Mouse (Mus musculus): Measurements from ENCODE around the gene Tlk2. TPM values are rescaled to one million over a fixed set of nuclear protein-coding genes. Genes with fewer than 3 reads are reported as not detected.

Tlk2 gene
- polyA plus RNA-seq, 1 experiment from 2014 or later: 30.8 TPM

DNA sequence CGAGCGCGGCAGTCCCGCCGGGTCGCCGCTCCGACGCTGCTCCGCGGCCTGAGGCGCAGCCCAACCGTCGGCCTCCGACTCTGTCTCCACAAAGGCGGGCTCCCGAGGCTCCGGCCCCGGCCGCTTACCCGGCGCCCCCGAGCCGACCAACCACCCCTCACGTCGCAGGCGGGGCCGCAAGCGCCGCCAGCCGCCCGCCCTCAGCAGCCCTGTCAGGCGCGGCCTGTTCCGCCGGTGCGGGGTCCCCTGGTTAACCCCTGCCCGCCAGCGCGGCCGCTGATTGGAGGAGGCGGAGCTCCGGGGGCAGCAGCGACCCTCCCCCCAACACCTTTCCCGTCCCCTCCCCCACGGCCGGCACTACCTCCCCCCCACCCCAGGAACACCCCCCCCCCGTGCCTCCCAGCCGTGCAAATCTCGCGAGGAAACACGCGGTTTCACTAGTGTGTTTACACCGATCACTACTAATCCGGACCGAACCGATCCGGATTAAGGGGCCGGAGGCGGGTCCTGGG, 2.6 kb downstream of the Tlk2 start:
- Histone ChIP-seq H3K9me3 (ENCODE audit: control insufficient read depth, low read length) (no peaks in the 10 kb centered on the region), H3K4me3 (ENCODE audit: low read length) (peak overlapping the region; percentile 61), H3K27me3 (ENCODE audit: control insufficient read depth, insufficient read depth, low read length) (no peaks in the 10 kb centered on the region), H3K9ac (ENCODE audit: low read depth, low read length) (peak overlapping the region; percentile 95), H3K4me2 (replicated peaks; ENCODE audit: low read depth, low read length) (peak overlapping the region; percentile 86), H3K36me3 (ENCODE audit: control insufficient read depth, insufficient read depth, low read length) (peaks cover 19% of the 10 kb centered on the region), H3K27ac (ENCODE audit: low read depth, low read length) (peak overlapping the region; percentile 97), H3K4me1 (ENCODE audit: control insufficient read depth, insufficient read depth, low read length) (peaks cover 11% of the 10 kb centered on the region; the same call in 1 of the 2 replicates)
- ATAC-seq (ENCODE audit: low FRiP score, low TSS enrichment): peak; percentile 98
- WGBS: under 1% methylated on average over 54 of the region's 60 CpGs

DNA sequence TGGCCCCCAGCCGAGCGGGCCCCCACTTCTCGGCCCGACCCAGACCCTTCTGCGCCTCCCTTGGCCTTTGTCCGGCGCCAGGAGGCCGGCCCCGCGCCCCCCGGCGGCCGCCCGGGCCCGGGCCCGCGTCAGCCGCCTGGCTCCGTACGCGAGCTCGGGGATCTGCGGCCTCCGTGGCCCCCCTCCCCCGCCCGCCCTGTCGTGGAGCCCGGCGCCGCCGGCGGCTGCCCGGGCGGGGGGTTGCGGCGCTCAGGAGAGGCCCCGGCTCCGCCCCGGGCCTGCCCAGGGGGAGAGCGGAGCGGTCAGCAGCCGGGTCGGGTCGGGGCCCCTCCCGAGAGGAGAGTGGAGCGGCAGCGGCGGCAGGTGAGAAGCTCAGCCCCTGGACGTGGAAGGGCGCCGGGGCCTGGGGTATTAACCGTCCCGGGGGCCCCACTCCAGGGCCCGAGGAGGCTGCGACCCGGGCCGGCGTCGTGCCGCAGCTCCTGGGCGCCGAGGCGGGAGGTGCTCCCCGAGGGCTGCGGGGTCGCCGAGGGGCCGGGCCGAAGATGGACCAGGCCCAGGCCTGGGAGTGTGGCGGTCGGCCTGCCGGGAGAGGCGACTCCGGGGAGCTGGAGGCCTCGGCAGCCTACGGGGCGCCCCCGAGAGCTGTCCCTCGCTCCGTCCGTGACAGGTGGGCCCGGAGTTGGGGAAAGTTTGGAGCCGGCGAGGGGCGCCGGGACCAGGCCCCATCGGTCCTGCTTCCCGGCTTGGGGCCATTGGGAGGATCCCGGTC, 3.3 kb downstream of the Tlk2 start:
- peak overlapping the region; percentile 73 for H3K4me2 ChIP-seq (replicated peaks; ENCODE audit: low read depth, low read length)
- peak overlapping the region; percentile 61 for H3K4me3 ChIP-seq (ENCODE audit: low read length)
- peak; percentile 66 for ATAC-seq (ENCODE audit: low FRiP score, low TSS enrichment)
- peak overlapping the region; percentile 83 for H3K27ac ChIP-seq (ENCODE audit: low read depth, low read length)
- peak overlapping the region; percentile 87 for H3K9ac ChIP-seq (ENCODE audit: low read depth, low read length)
- H3K4me1 ChIP-seq (ENCODE audit: control insufficient read depth, insufficient read depth, low read length): peaks cover 11% of the 10 kb centered on the region; the same call in 1 of the 2 replicates
- WGBS: 6% methylated on average over 55 of the region's 89 CpGs
- peaks cover 19% of the 10 kb centered on the region for H3K36me3 ChIP-seq (ENCODE audit: control insufficient read depth, insufficient read depth, low read length)
- H3K9me3 ChIP-seq (ENCODE audit: control insufficient read depth, low read length): no peaks in the 10 kb centered on the region
- no peaks in the 10 kb centered on the region for H3K27me3 ChIP-seq (ENCODE audit: control insufficient read depth, insufficient read depth, low read length)

DNA sequence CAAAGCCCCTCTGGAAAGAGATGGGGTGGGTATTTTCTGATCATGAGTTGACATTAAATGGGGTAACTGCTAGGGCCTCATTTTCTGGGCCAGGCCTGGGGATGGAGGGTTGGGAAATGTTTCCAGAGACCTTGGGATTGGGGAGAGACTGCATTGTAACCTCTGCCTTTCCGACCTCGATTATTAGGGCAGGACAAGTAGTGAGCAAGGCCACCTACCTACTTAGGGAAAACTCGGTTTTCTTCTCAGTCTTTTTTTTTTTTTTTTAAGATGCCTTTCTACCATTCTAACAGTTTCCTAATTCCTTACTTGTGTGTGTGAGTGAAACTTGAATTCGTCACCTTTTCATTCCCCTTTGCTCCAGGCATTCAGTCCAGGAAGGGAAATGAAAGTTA, 3.9 kb downstream of the Tlk2 start:
- H3K36me3 ChIP-seq (ENCODE audit: control insufficient read depth, insufficient read depth, low read length): peaks cover 19% of the 10 kb centered on the region
- ATAC-seq (ENCODE audit: low FRiP score, low TSS enrichment): no peak

DNA sequence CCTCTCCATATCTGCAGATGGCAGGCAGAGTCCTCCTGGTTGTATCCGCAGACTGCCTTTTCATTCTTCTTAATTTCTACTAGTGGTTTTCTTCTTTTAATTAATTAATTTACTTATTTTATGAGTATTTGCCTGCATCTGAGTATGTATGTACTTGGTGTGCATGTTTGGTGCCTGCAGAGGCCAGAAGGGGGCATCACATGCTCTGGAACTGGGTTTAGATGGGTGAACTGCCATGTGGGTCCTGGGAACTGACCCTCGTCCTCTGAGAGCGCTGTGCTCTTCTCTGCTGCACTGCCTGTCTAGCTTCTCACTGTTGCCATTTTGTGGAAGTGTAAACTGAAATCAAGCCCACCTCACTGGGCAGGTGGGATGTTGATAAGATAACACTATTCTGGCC, 6.1 kb downstream of the Tlk2 start:
- no peak overlapping the region for H3K9ac ChIP-seq (ENCODE audit: low read depth, low read length)
- H3K27me3 ChIP-seq (ENCODE audit: control insufficient read depth, insufficient read depth, low read length): no peaks in the 10 kb centered on the region
- H3K4me3 ChIP-seq (ENCODE audit: low read length): no peak overlapping the region
- H3K36me3 ChIP-seq (ENCODE audit: control insufficient read depth, insufficient read depth, low read length): peaks cover 19% of the 10 kb centered on the region
- H3K27ac ChIP-seq (ENCODE audit: low read depth, low read length): no peak overlapping the region
- no peaks in the 10 kb centered on the region for H3K9me3 ChIP-seq (ENCODE audit: control insufficient read depth, low read length)
- peaks cover 7% of the 10 kb centered on the region; the same call in 1 of the 2 replicates for H3K4me1 ChIP-seq (ENCODE audit: control insufficient read depth, insufficient read depth, low read length)
- no peak for ATAC-seq (ENCODE audit: low FRiP score, low TSS enrichment)
- WGBS: 97% methylated on average over 3 of the region's 3 CpGs
- no peak overlapping the region for H3K4me2 ChIP-seq (replicated peaks; ENCODE audit: low read depth, low read length)

More for the DNA sequence above, 3.9 kb downstream of the Tlk2 start:
- Histone ChIP-seq H3K4me2 (replicated peaks; ENCODE audit: low read depth, low read length) (peak overlapping the region; percentile 73), H3K27me3 (ENCODE audit: control insufficient read depth, insufficient read depth, low read length) (no peaks in the 10 kb centered on the region), H3K4me3 (ENCODE audit: low read length) (peak overlapping the region; percentile 61), H3K4me1 (ENCODE audit: control insufficient read depth, insufficient read depth, low read length) (peaks cover 11% of the 10 kb centered on the region; the same call in 1 of the 2 replicates), H3K9ac (ENCODE audit: low read depth, low read length) (peak overlapping the region; percentile 87), H3K9me3 (ENCODE audit: control insufficient read depth, low read length) (no peaks in the 10 kb centered on the region), H3K27ac (ENCODE audit: low read depth, low read length) (peak overlapping the region; percentile 83)
- 4% methylated on average over 4 of the region's 4 CpGs for WGBS

- Histone ChIP-seq H3K9ac (ENCODE audit: low read depth, low read length) (no peak overlapping the region), H3K4me2 (replicated peaks; ENCODE audit: low read depth, low read length) (no peak overlapping the region), H3K4me3 (ENCODE audit: low read length) (no peak overlapping the region), H3K36me3 (ENCODE audit: control insufficient read depth, insufficient read depth, low read length) (no peaks in the 10 kb centered on the region; the same call in 1 of the 2 replicates), H3K4me1 (ENCODE audit: control insufficient read depth, insufficient read depth, low read length) (no peaks in the 10 kb centered on the region), H3K27ac (ENCODE audit: low read depth, low read length) (no peak overlapping the region), H3K27me3 (ENCODE audit: control insufficient read depth, insufficient read depth, low read length) (no peaks in the 10 kb centered on the region), H3K9me3 (ENCODE audit: control insufficient read depth, low read length) (no peaks in the 10 kb centered on the region)
- WGBS: 99% methylated on average over 3 of the region's 3 CpGs
- ATAC-seq (ENCODE audit: low FRiP score, low TSS enrichment): no peak
Observed at GRCm38 (mm10) chr11:105192186-105192585, 13.6 kb downstream of the Tlk2 start.

DNA sequence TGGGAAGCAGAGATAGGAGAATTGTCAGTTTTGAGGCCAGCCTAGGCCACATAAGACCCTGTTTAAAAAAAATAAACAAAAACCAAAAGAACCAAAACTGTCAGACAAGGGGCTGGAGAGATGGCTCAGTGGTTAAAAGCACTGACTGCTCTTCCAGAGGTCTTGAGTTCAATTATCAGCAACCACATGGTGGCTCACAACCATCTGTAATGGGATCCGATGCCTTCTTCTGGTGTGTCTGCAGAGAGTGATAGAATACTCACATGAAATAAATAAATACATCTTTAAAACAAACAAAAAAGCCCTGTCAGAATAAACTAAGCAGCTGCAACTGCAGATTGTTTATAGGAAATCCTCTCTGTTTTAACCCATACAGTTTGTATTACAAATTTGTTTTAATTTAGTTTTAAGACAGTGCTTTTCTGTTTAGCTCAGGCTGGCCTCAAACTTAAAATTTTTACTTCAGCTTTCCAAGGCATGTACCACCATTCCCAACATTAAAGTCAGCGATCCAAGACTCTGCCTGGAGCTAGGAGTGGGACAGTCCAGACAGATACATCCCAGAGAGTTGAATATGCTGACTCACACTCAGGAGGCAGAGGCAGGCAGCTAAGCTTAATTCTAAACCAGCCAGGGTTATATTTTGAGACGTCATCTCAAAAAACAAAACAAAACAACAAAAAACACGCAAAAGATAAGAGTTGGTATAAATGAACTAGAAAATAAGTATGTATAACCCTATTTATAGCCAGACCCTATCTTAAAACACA, 18.5 kb downstream of the Tlk2 start:
- no peaks in the 10 kb centered on the region for H3K9me3 ChIP-seq (ENCODE audit: control insufficient read depth, low read length)
- H3K36me3 ChIP-seq (ENCODE audit: control insufficient read depth, insufficient read depth, low read length): no peaks in the 10 kb centered on the region; the same call in 1 of the 2 replicates
- no peak for ATAC-seq (ENCODE audit: low FRiP score, low TSS enrichment)
- H3K9ac ChIP-seq (ENCODE audit: low read depth, low read length): no peak overlapping the region
- 92% methylated on average over 4 of the region's 4 CpGs for WGBS
- H3K4me3 ChIP-seq (ENCODE audit: low read length): no peak overlapping the region
- no peak overlapping the region for H3K27ac ChIP-seq (ENCODE audit: low read depth, low read length)
- no peak overlapping the region for H3K4me2 ChIP-seq (replicated peaks; ENCODE audit: low read depth, low read length)
- no peaks in the 10 kb centered on the region for H3K27me3 ChIP-seq (ENCODE audit: control insufficient read depth, insufficient read depth, low read length)
- H3K4me1 ChIP-seq (ENCODE audit: control insufficient read depth, insufficient read depth, low read length): no peaks in the 10 kb centered on the region

GRCm38 (mm10) chr11:105202403-105202802, 23.8 kb downstream of the Tlk2 start:
- H3K4me3 ChIP-seq (ENCODE audit: low read length): no peak overlapping the region
- WGBS: 57% methylated on average over 3 of the region's 3 CpGs
- H3K4me2 ChIP-seq (replicated peaks; ENCODE audit: low read depth, low read length): no peak overlapping the region
- no peaks in the 10 kb centered on the region for H3K27me3 ChIP-seq (ENCODE audit: control insufficient read depth, insufficient read depth, low read length)
- no peaks in the 10 kb centered on the region for H3K4me1 ChIP-seq (ENCODE audit: control insufficient read depth, insufficient read depth, low read length)
- H3K9me3 ChIP-seq (ENCODE audit: control insufficient read depth, low read length): no peaks in the 10 kb centered on the region
- no peak overlapping the region for H3K27ac ChIP-seq (ENCODE audit: low read depth, low read length)
- no peak overlapping the region for H3K9ac ChIP-seq (ENCODE audit: low read depth, low read length)
- no peaks in the 10 kb centered on the region; the same call in 1 of the 2 replicates for H3K36me3 ChIP-seq (ENCODE audit: control insufficient read depth, insufficient read depth, low read length)
- ATAC-seq (ENCODE audit: low FRiP score, low TSS enrichment): no peak

DNA sequence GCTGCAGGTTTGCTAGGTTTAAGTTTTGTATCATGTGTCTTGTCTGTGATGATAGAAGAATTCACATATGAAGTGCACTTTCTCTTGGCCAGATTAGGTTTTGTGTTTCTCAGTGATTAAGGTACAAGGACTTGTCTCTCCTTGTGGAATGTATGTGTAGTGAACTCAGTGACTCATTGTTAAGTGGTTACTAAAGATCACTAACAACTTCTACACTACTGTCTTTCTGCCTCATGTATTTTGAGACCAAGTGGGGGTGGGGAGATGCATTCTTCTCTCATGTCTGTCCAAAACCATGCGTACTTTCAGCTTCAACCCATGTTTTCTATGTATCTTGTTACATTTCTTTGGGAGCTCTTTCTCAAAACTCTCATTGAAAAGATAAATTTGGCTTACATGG, 31.4 kb downstream of the Tlk2 start:
- WGBS: 70% methylated on average over 1 of the region's 1 CpGs
- ATAC-seq (ENCODE audit: low FRiP score, low TSS enrichment): no peak
- Histone ChIP-seq H3K4me2 (replicated peaks; ENCODE audit: low read depth, low read length) (no peak overlapping the region), H3K36me3 (ENCODE audit: control insufficient read depth, insufficient read depth, low read length) (peaks cover 26% of the 10 kb centered on the region), H3K27me3 (ENCODE audit: control insufficient read depth, insufficient read depth, low read length) (no peaks in the 10 kb centered on the region), H3K4me1 (ENCODE audit: control insufficient read depth, insufficient read depth, low read length) (no peaks in the 10 kb centered on the region), H3K9me3 (ENCODE audit: control insufficient read depth, low read length) (no peaks in the 10 kb centered on the region), H3K4me3 (ENCODE audit: low read length) (no peak overlapping the region), H3K9ac (ENCODE audit: low read depth, low read length) (no peak overlapping the region), H3K27ac (ENCODE audit: low read depth, low read length) (no peak overlapping the region)

DNA sequence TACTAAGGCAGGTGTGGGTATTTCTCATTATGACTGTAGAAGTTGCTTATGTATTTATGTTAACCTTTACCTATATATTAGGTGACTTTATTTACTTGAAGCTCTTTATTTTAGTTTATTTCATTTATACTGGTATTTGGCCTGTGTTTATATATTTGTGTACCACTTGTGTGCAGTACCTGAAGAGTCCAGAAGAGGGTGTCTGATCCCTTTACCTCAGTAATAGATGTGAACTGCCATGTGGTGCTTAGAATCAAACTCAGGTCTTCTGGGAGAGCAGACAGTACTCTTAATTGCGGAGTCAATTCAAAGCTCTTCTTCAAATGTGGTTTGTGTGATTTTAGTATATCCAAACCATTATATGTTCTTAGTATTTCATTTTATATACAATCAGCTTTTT, 35.6 kb downstream of the Tlk2 start:
- Histone ChIP-seq H3K36me3 (ENCODE audit: control insufficient read depth, insufficient read depth, low read length) (peaks cover 22% of the 10 kb centered on the region), H3K4me3 (ENCODE audit: low read length) (no peak overlapping the region), H3K27ac (ENCODE audit: low read depth, low read length) (no peak overlapping the region), H3K4me1 (ENCODE audit: control insufficient read depth, insufficient read depth, low read length) (no peaks in the 10 kb centered on the region), H3K9ac (ENCODE audit: low read depth, low read length) (no peak overlapping the region), H3K27me3 (ENCODE audit: control insufficient read depth, insufficient read depth, low read length) (no peaks in the 10 kb centered on the region), H3K9me3 (ENCODE audit: control insufficient read depth, low read length) (no peaks in the 10 kb centered on the region), H3K4me2 (replicated peaks; ENCODE audit: low read depth, low read length) (no peak overlapping the region)
- no peak for ATAC-seq (ENCODE audit: low FRiP score, low TSS enrichment)
- 97% methylated on average over 1 of the region's 1 CpGs for WGBS

Measured in kidney, embryonic 14.5 days (tissue).